Mouse (Mus musculus): ENCODE measurements around the gene Bst1.

The Bst1 gene

DNA sequence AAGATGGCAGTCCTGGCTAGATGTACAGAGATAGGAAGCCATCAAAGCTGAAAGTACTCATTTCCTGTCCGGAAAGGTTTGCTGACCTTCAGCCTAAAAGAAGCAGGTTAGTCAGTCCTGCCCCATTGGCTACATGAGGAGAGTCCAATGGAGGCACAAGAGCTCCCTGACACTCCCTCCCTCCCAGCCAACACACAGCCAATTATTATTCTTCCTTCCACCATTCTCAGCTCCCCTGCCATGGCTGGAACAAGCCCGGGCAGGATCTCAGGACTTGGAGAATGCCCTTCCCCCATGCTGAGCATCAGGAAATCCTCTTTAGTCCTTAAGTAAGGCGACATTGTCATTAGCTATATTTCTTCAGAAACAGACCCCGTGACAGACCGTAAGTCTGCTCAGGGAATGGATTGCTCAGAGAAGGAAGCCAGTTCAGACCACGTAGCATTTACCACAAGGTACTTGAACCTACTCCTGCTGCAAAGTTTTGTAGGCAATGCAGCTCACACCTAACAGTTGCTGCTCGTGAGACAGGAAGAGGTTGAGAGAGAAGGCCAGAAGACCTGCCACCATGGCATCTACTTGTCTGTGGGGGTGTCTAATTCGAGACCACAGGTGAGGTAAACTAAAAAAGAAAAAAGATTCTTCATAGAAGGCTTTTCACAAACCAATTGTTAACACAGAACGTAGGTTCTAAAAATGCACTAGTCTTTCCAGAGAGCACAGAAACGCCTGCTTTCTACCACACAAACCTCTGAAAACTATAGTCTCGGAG, 34.6 kb downstream of the Bst1 start:
- intact Hi-C loops (cut with DNase I): no loop called here

DNA sequence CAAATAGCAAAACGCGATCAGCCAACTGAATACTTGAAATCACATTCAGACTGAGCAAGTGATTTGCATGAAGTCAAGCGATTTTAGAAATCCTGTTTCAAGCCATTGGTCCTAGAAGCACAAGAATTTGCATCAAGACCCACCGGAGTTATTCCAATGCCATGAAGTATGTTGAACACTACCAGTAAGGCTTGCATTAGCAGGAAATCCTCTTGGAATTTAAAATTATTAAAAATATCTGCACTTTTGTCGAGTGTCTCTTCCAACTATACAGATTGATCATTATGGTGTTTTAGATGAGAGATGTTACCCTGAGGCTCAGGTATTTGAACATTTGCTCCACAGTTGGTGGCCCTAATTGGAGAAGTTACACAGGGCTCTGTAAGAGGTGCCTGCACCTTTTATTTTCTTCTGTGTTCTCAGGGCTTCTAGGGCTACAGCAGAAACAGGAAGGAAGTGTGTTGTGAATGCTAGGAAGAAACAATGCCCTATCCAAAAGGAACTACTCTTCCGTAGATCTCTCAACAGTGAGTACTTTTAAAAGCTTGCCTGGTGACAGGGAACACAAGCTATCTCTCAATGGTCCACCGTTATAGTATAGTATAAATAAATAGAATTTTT, 35.3 kb downstream of the Bst1 start:
- intact Hi-C loops (cut with DNase I): no loop called here

DNA sequence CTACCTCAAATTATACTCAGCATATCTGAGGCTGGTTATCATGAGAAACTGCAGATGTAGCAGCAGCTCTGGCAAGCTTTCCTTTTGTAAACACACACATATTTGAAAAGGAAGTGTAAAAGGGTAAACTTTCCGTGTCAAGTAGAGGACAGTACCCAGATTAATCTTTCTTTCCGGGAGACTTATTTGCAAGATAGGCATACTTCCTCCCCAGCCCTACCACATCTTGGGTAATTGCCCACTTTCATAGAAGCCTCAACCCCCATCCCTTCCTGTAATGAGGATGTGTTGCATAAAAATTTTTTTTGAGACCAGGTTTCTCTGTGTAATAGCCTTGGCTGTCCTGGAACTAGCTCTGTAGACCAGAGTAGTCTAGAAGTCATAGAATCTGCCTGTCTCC, 37.1 kb downstream of the Bst1 start:
- intact Hi-C loops (cut with DNase I): no loop called here

DNA sequence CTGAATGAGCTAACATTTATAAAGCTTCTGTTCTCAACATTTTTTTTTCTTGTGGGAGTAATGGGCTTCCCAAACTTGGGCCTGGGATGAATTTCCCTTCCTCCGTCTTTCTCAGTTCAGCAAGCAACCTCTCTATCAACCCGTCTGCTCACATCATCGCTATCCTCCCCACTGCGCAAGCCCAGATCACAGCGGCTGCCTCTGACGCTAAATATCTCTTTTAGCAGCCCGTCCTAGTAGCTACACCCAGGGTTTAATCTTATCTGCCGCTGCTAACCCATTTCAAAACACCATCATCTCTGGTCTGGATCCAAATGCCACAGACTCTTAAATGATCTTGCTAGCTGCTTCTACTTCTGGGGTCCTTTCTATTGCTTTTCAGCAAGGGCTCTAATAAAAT, 41.0 kb downstream of the Bst1 start:
- intact Hi-C loops (cut with DNase I): no loop called here

DNA sequence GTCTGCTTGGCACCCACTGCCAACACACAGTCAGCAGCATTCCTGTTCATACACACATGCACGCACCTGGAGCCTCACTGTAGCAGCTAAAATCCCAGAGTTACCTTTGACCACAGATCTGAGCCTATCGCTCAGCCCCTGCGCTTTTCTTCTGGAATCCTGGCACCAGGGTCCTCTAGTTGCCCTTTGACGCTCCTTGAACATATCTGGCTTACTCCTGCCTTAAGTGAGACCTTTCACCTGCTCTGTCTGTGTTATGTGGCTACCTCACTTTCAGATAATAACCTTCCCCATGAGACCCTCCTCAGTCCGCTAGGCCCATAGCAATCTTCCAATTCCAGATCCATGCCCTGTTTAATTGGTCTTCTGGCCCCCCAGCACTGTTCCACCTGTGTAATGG, 41.4 kb downstream of the Bst1 start:
- intact Hi-C loops (cut with DNase I): no loop called here

DNA sequence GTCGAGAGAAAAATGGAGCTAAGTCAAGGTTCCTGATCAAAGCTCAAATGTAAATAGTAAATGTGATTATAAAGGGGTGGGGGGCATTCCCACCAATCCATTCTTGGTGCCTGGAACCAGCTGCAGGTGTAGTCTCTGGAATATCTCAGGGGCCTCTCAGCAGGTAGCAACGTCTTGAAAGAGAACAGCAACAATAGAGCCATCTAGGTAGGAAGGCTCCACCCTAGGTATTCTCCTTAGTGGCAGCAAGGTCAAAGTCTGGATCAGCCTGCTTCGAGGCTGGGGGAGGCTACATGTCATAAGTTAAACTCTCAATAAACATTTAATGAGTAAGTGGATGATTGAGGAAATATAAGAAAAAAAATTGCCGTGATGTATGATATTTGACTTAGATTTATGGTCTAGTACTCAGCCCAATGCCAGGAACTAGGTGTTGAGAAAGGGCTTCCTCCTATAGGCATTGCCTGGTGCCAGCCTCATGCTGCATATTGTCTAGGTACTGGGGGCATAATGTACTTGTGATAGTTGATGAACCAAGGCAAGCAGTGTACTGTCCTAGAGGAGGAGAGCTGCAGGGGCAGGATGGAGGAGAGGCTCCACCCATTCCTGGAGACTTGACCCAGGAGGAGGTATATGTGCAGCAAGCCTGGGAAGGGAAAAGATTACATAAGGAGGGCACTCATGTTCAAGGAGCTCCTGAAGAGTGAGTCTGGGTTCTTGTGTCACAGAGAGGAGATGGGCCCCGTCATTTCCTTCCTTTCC, 42.2 kb downstream of the Bst1 start:
- intact Hi-C loops (cut with DNase I): no loop called here

DNA sequence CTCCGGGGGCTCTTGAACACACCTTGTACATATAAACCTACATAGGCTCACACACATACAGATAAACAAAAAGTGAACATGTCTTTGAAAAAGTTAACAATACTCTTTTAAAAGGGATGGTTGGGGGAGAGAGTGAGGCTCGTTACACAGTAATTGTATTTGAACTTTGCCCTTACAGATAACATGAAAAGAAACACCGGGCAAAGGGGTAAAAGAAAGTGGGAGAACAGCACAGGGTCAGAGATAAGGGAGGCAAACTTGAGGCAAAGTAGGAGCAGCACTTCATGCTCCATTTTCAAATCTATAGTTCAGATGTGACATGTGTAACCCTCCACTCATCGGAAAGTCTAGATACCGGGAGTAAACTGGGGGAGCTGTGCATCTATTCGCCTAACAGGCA, 45.0 kb downstream of the Bst1 start:
- intact Hi-C loops (cut with DNase I): no loop called here

DNA sequence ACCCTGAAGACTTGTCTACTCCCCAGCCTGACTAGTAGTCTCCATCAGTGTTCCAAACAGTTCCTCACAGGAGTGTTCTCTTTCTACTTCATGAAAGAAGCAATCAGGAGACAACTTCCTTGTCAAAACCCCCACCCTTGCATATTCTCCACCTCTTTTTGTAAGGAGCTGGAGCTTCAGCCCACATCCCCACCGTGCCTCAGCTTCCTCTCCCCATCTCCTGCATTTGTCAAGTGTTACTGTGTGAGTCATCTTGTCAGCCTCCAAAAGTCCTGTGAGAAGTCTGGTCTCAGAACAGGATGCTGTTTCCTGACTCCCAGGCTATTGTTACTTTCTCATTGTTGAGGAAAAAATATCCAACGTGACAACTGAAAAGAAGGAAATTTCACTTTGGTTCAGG, 46.6 kb downstream of the Bst1 start:
- intact Hi-C loops (cut with DNase I): no loop called here

DNA sequence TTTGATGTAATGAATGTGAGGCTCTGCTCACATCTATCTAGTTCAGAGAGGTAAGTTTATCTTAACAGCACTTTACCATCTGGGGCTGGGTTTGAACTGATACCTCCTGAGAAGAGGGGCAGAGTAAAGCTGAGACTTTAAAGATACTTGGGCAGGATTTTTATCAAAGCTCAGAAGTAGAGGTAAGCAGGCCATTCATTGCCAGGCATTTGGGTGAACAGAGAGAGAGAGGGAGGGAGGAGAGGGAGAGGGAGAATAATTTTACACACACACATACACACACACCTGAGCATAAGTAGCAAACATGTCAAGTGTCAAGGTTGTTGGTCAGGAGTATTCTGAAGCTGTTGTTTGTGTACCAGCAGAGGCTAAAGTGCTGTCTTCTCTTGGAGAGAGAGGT, 49.6 kb downstream of the Bst1 start, which contains the start of gene Cd38:
TSS of gene Cd38 (plus strand) at position 301 of the 400 bp plus-strand sequence.
- intact Hi-C loops (cut with DNase I): no loop called here

DNA sequence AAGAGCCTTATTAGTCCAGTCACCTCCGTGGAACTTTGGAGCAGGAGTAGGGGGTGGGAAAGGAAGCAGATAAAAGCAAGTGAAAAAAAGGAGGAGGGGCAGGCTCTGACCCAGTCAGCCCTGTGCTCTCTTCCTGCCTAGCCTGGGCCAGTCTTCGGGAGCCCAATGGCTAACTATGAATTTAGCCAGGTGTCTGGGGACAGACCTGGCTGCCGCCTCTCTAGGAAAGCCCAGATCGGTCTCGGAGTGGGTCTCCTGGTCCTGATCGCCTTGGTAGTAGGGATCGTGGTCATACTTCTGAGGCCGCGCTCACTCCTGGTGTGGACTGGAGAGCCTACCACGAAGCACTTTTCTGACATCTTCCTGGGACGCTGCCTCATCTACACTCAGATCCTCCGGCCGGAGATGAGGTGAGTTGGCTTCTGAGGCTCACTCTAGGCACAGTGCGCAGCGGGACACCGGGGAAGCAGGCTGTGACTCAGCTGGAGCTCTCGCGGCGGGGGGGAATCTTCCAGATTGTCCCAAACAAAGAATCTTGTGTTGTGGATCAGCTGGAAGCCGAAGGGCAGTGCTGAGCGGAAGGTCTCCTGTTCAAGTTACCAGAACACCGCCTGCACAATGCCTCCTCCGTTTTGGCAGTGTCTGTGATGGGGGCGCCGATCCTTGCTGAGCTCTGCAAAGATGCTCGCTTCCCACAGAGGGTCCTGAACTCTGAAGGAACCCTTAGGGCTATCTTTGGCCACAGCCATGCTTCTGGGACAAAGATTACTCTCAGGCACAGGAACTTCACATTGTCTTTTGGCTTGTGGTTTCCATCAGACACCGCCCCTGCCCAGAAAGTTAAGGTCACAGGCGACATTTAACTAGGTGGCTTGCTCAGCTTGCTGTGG, 50.3 kb downstream of the Bst1 start:
- intact Hi-C loops (cut with DNase I): no loop called here

DNA sequence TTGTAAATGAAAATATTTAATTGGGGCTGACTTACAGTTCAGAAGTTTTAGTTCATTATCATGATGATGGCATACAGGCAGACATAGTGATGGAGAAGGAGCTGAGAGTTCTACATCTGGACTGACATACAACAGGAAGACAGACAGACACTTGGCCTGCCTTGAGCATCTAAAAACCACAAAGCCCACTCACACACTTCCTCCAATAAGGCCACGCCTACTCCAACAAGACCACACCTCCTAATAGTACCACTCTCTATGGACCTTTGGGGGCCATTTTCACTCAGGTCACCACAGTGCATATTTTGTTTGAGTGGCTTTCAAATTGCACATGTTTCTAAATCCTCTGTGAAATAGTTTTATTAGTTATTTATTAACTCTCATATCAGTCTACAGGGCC, 53.2 kb downstream of the Bst1 start:
- intact Hi-C loops (cut with DNase I): no loop called here

DNA sequence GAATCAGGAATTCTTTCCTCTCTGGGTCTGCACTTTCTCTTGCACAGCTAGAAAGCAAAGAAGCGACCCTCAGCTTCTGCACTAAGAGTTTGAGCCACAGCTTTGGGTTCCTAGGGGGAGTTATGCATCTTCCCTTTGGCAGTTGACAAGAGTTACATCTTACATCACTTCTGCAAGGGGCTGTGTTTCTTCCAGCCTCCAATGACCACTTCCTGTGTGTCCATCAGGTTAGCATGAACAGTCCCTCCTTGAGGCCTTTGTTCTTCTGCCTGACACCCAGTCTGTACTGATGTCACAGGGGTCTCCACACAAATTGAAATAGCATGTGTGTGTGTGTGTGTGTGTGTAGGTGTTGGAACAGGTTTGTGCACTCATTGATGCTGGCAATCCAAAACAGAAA, 54.0 kb downstream of the Bst1 start:
- intact Hi-C loops (cut with DNase I): no loop called here

DNA sequence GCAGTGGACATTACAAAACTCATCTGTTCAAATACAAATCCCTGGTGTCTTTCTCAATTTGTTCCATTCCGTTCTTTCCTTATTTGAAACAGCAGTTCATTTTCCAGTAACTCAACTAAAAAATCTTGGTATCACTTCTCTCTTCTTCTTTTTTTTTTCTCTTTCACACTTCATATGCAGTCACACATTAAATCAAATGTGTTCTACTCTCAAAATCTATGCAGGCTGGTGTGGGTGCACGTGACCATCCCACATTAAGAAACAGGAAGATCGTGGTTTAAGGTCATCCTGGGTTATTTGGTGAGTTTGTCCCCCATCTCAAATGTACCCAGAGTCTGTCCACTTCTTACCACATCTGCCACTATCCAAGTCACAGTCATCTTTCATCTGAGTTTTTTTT, 63.3 kb downstream of the Bst1 start:
- intact Hi-C loops (cut with DNase I): no loop called here

DNA sequence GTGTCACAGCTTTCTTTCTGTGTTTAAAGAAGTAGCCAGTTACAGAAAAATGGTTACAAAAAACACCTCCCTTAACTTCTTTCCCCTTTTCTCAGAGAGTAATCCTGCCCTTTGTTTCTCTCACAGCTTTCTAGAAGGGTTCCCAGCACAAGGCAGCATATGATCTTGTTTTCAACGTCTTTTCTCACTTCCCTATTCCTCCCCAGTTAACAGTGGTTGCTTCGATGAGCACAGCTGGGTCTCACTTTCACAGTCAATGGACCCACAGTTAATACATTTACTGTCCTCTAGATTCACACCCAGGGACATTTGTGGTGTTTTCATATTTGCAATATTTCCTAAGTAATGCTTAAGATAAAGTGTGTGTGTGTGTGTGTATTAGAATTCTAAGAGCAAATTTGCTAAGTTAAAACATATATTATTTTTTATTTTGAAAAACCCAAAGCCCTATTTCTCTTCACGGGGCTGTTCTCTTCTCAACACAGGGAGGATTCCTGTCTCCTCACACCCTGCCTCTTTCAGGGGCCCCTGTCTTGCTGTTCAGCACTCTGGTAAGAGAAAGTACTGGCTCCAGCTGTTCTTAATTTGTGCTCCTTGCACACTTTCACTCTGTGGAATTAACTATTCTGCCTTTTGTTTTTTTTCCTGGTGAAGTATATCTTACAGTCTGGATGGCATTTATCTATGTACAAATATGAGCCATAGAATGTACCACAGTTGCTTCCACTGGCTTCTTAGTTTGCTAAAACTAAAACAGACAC, 66.6 kb downstream of the Bst1 start:
- intact Hi-C loops (cut with DNase I): no loop called here

DNA sequence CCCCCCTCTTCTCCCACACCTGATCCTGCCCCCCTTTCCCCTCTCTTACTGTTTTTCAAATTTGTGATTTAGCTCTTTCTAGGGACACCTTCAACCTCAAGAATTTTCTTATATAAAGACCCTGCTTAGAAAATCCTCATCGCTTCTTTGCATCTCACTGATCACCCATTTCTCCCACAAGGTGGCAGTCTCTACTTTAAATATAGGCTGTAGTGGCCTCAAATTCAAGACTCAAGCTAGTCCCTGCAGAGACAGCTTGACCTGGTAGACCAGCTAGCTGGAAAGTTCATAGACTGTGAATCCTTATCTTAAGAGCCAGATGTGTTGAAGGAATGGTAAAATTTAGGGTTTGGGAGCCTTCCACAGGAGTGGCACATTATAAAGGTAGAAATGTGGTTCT, 73.7 kb downstream of the Bst1 start:
- intact Hi-C loops (cut with DNase I): loop anchor here (2.0 to 10.0 kb wide), 3 partner anchors 50 to 382 kb away; no protein-coding TSS in a partner anchor
